Mouse (Mus musculus): ENCODE data around the gene Mdfi.

DNA sequence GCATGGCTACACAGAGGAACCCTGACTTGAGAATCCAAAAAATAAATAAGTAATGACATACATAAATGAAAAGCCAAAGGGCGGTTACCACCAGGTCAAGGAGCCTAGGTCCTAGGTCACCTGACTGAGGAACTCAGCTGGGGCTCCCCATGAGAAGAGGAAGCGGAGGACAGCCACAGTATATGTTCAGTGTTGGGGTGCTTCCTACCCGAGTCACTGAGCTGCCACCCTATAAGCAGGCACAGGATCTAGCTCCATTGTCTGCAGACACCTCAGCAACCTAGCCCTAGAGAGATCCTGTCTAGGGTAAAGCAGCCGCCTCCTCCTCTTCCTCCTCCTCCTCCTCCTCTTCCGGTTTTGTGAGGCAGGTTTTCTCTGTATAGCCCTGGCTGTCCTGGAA lies 48.6 kb upstream of the Mdfi start:
- no peak for TF ChIP-seq GATA1 (IDR thresholded peaks at IDR 0.05; ENCODE audit: borderline replicate concordance, low read length)
- no peak for TF ChIP-seq FLI1 (IDR thresholded peaks at IDR 0.05; ENCODE audit: low read length)

Measured in megakaryocyte, embryonic 14.5 days (primary cell).